Mouse (Mus musculus): ENCODE measurements at regions not wholly inside any gene's neighbourhood (a gene's known extent, or its start where the extent isn't known, plus 50 kb on each side); places are given as distances from the start of the nearest gene placed in this dataset.

GRCm38 (mm10) chr15:29485136-29485535 is 687.3 kb upstream of the Ctnnd2 start:
- no peaks in the 10 kb centered on the region for H3K79me2 ChIP-seq (ENCODE audit: control insufficient read depth, insufficient read depth)
- H3K4me2 ChIP-seq (ENCODE audit: low read depth) = no peak overlapping the region
- H3K36me3 ChIP-seq (ENCODE audit: control insufficient read depth, insufficient read depth) = no peaks in the 10 kb centered on the region
- TF ChIP-seq REST (IDR thresholded peaks at IDR 0.05; ENCODE audit: insufficient read depth, insufficient read length) (no peak), TCF12 (IDR thresholded peaks at IDR 0.05; ENCODE audit: insufficient read depth, poor library complexity, severe bottlenecking) (no peak), CEBPB (IDR thresholded peaks at IDR 0.05; ENCODE audit: insufficient read depth, poor library complexity, severe bottlenecking) (no peak), MAX (IDR thresholded peaks at IDR 0.05; ENCODE audit: low read depth) (no peak), USF1 (IDR thresholded peaks at IDR 0.05; ENCODE audit: low read depth) (no peak), E2F4 (IDR thresholded peaks at IDR 0.05; ENCODE audit: insufficient read depth) (no peak)
- H3K4me3 ChIP-seq = no peak overlapping the region
- no peak overlapping the region for H3ac ChIP-seq (ENCODE audit: control insufficient read depth, insufficient read length)
- H3K27me3 ChIP-seq (ENCODE audit: control insufficient read depth, insufficient read depth, insufficient read length) = no peaks in the 10 kb centered on the region

DNA sequence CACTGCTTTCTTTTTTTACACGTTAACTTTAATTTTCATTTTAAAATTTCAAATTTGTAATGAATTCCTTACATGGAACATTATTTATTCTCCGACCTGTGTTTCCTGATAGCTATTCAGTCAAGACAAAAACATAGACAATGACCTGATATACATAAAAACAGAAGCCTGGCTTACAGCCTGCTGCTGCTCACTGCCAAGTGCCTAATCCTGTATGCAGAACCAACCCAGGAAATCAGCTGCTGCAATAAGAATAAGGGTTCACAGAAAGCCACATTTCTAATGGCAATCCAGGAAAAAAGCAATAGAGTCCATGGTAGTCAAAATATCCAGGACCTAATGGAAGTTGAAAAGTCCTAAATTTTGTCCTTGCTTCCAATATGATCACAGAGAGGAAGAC is 642.4 kb upstream of the Ctnnd2 start:
- TF ChIP-seq USF1 (IDR thresholded peaks at IDR 0.05; ENCODE audit: low read depth) = no peak
- no peak for TF ChIP-seq POLR2A (IDR thresholded peaks at IDR 0.05; ENCODE audit: insufficient read length, low read depth)
- no peak for TF ChIP-seq CEBPB (IDR thresholded peaks at IDR 0.05; ENCODE audit: insufficient read depth, poor library complexity, severe bottlenecking)
- TF ChIP-seq POLR2AphosphoS2 (IDR thresholded peaks at IDR 0.05; ENCODE audit: insufficient read length, low read depth) = no peak
- no peak overlapping the region for H3ac ChIP-seq (ENCODE audit: control insufficient read depth, insufficient read length)
- no peaks in the 10 kb centered on the region for H3K27me3 ChIP-seq (ENCODE audit: control insufficient read depth, insufficient read depth, insufficient read length)
- H3K36me3 ChIP-seq (ENCODE audit: control insufficient read depth, insufficient read depth) = no peaks in the 10 kb centered on the region
- H3K4me3 ChIP-seq = no peak overlapping the region
- no peaks in the 10 kb centered on the region for H3K79me2 ChIP-seq (ENCODE audit: control insufficient read depth, insufficient read depth)
- no peak overlapping the region for H3K4me2 ChIP-seq (ENCODE audit: low read depth)

- Histone ChIP-seq H3K4me2 (ENCODE audit: low read depth) (no peak overlapping the region), H3K36me3 (ENCODE audit: control insufficient read depth, insufficient read depth) (no peaks in the 10 kb centered on the region), H3K27me3 (ENCODE audit: control insufficient read depth, insufficient read depth, insufficient read length) (no peaks in the 10 kb centered on the region), H3K79me2 (ENCODE audit: control insufficient read depth, insufficient read depth) (no peaks in the 10 kb centered on the region), H3K4me3 (no peak overlapping the region), H3ac (ENCODE audit: control insufficient read depth, insufficient read length) (no peak overlapping the region)
- peak; percentile 26; the same call in 1 of the 2 replicates for TF ChIP-seq CEBPB (IDR thresholded peaks at IDR 0.05; ENCODE audit: insufficient read depth, poor library complexity, severe bottlenecking)
- TF ChIP-seq MYOD1 (IDR thresholded peaks at IDR 0.05; ENCODE audit: control insufficient read depth in 1 of 3, insufficient read length in 2 of 3, low read depth in 2 of 3) = no peak
These were observed 604.0 kb upstream of the Ctnnd2 start for GRCm38 (mm10) chr15:29568411-29568810.
